Mouse (Mus musculus) central nervous system, embryonic 14 days (tissue): ENCODE data around the gene Gm6034. TPM values are rescaled to one million over a fixed set of nuclear protein-coding genes. Genes with fewer than 3 reads are reported as not detected.

Source experiments
- polyA plus RNA-seq: library from polyadenylated mRNA; depleted of rRNA; stranded (reverse); fragments of >200 nt; gene quantifications from 2 replicates; pipeline ENCODE4 v1.2.3, GENCODE M21; 2012; rRNA removed

Gene Gm6034
- not detected in 2 replicates for polyA plus RNA-seq

GRCm38 (mm10) chr17:36042610-36043169 lies at the start of gene Gm6034, which contains the start of gene H2-T22:
Gm6034 (plus strand) TSS chr17:36042961.
H2-T22 (minus strand) TSS chr17:36042747.

GRCm38 (mm10) chr17:36020191-36021073 lies 22.3 kb upstream of the Gm6034 start, which contains the start of gene H2-T24:
H2-T24 (minus strand) TSS chr17:36020560.

GRCm38 (mm10) chr17:36032351-36032875 lies 10.3 kb upstream of the Gm6034 start, which contains the start of gene H2-T23:
H2-T23 (minus strand) TSS chr17:36032855.

GRCm38 (mm10) chr17:36058362-36058761 lies 15.6 kb downstream of the Gm6034 start, which contains the start of gene Gm11127:
Gm11127 (minus strand) TSS chr17:36058371.

Other genes with a start within 250 kb of the Gm6034 start
- gene Ier3, start 221.3 kb upstream of the Gm6034 start, polyA plus RNA-seq = 7.2 and 9.6 TPM in 2 replicates
- 93.0 and 103 TPM in 2 replicates for gene Flot1, start 219.7 kb upstream of the Gm6034 start, polyA plus RNA-seq
- gene Tubb5, start 204.7 kb upstream of the Gm6034 start, polyA plus RNA-seq = 2,634 and 2,916 TPM in 2 replicates
- 25.3 and 25.5 TPM in 2 replicates for gene Mdc1, start 201.4 kb upstream of the Gm6034 start, polyA plus RNA-seq
- 30.7 and 36.6 TPM in 2 replicates for gene Nrm, start 181.6 kb upstream of the Gm6034 start, polyA plus RNA-seq
- 50.0 and 51.7 TPM in 2 replicates for gene Ppp1r18, start 177.4 kb upstream of the Gm6034 start, polyA plus RNA-seq
- gene Dhx16, start 163.1 kb upstream of the Gm6034 start, polyA plus RNA-seq = 62.9 and 66.5 TPM in 2 replicates
- gene 2310061I04Rik, start 145.5 kb upstream of the Gm6034 start, polyA plus RNA-seq = 76.7 and 87.7 TPM in 2 replicates
- gene Atat1, start 132.9 kb upstream of the Gm6034 start, polyA plus RNA-seq = 501 and 522 TPM in 2 replicates
- 47.1 and 48.5 TPM in 2 replicates for gene Mrps18b, start 126.6 kb upstream of the Gm6034 start, polyA plus RNA-seq
- gene Ppp1r10, start 126.5 kb upstream of the Gm6034 start, polyA plus RNA-seq = 51.1 and 51.8 TPM in 2 replicates
- 102 and 109 TPM in 2 replicates for gene Abcf1, start 73.2 kb upstream of the Gm6034 start, polyA plus RNA-seq
- gene Gnl1, start 63.1 kb upstream of the Gm6034 start, polyA plus RNA-seq = 37.6 and 47.2 TPM in 2 replicates
- 58.4 and 64.9 TPM in 2 replicates for gene Prr3, start 62.7 kb upstream of the Gm6034 start, polyA plus RNA-seq
- 0.39 and 0.44 TPM in 2 replicates for gene H2-T24, start 22.4 kb upstream of the Gm6034 start, polyA plus RNA-seq
- 8.6 and 10.6 TPM in 2 replicates for gene H2-T23, start 10.1 kb upstream of the Gm6034 start, polyA plus RNA-seq
- gene H2-T22, start 214 bp upstream of the Gm6034 start, polyA plus RNA-seq = 8.4 and 13.7 TPM in 2 replicates
- 0.05 TPM in 1 of 2 replicates, not detected in the other for gene Gm11127, start 15.4 kb downstream of the Gm6034 start, polyA plus RNA-seq
- gene Gm19684, start 78.7 kb downstream of the Gm6034 start, polyA plus RNA-seq = not detected in 2 replicates
- gene Gm7030, start 86.5 kb downstream of the Gm6034 start, polyA plus RNA-seq = not detected in 2 replicates
- not detected in 2 replicates for gene Gm8909, start 125.6 kb downstream of the Gm6034 start, polyA plus RNA-seq
- not detected in 2 replicates for gene H2-T3, start 147.3 kb downstream of the Gm6034 start, polyA plus RNA-seq
- 84.7 and 93.7 TPM in 2 replicates for gene Rpp21, start 215.1 kb downstream of the Gm6034 start, polyA plus RNA-seq
- gene Trim39, start 229.3 kb downstream of the Gm6034 start, polyA plus RNA-seq = 54.5 and 56.0 TPM in 2 replicates
- gene H2-M10.2, start 243.5 kb downstream of the Gm6034 start, polyA plus RNA-seq = not detected in 2 replicates